In the genomic region with DNA sequence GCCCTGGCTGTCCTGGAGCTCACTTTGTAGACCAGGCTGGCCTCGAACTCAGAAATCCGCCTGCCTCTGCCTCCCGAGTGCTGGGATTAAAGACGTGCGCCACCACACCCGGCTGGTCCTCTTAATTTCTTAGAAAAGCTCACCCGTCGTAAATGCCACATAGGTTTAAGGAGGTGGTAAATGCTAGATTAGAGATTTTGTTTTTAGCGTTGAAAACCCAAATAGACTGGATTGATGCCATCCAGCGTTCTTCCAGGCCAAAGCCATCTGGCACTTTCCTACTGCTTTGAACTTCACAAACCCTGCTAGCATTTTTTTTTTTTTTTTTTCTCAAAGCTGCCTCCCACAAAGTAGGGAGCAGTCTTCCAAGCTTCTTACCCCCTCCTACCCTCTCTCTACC, we compare ENCODE assay signal across 8 mouse cellular contexts. TPM values are rescaled to one million over a fixed set of nuclear protein-coding genes. Genes with fewer than 3 reads are reported as not detected.
DNase-seq lines count a peak whose midpoint lies in the region; ATAC-seq and TF ChIP-seq lines count a peak whose summit lies in the region.

No protein-coding gene starts in this region.

- DNase-seq in heart, postnatal 0 days (ENCODE audit: low spot score), result no peak
- no peak for DNase-seq in heart, adult 18-20 months
- DNase-seq in 3T3-L1 (ENCODE audit: low read depth, low spot score), result peak; percentile 6
- peak; percentile 60 for DNase-seq in cerebellum, adult 9-10 months
- DNase-seq in layer of hippocampus, postnatal 36 days, result peak; percentile 7 to 18
- no peak for DNase-seq in thymus, postnatal 10 days (ENCODE audit: low spot score in 2 of 2)
- no peak for DNase-seq in spleen, postnatal 14 days (ENCODE audit: low spot score in 2 of 2)
- DNase-seq in urinary bladder, adult 2 months (ENCODE audit: low spot score), result no peak

- 0 out of 2 replicates have a peak, but pooled peaks cover 4% of the 10 kb centered on the region for H3K4me1 ChIP-seq in heart, postnatal 0 days (ENCODE audit: control insufficient read depth, insufficient read depth)

- no peak overlapping the region for H3K4me3 ChIP-seq in heart, postnatal 0 days (ENCODE audit: low read depth, low read length)

- no peak for ATAC-seq in heart, postnatal 0 days (ENCODE audit: insufficient read depth, low read depth)

- H3K9ac ChIP-seq in heart, postnatal 0 days (replicated peaks; ENCODE audit: low read depth, low read length), result no peak overlapping the region

- H3K36me3 ChIP-seq in heart, postnatal 0 days (replicated peaks; ENCODE audit: control insufficient read depth, insufficient read depth, low read length), result peaks cover 28% of the 10 kb centered on the region

- H3K27me3 ChIP-seq in heart, postnatal 0 days (ENCODE audit: control insufficient read depth, insufficient read depth, low read length), result no peaks in the 10 kb centered on the region

- WGBS in heart, postnatal 0 days, result 81% methylated on average over 9 of the region's 10 CpGs

- TF ChIP-seq CTCF in heart, postnatal 0 days (IDR thresholded peaks at IDR 0.05; ENCODE audit: low read depth), result no peak

- no peak for TF ChIP-seq EP300 in heart, postnatal 0 days (IDR thresholded peaks at IDR 0.05; ENCODE audit: low read depth)

- H3K27ac ChIP-seq in heart, postnatal 0 days (ENCODE audit: low read depth), result no peak overlapping the region

- H3K9me3 ChIP-seq in heart, postnatal 0 days (replicated peaks; ENCODE audit: control insufficient read depth, low read length), result no peaks in the 10 kb centered on the region

- peak overlapping the region; percentile 84; the same call in 1 of the 2 replicates for H3K4me2 ChIP-seq in heart, postnatal 0 days (ENCODE audit: low read depth, low read length)

RNA-seq across cellular contexts. Expression of gene Glrx2, which starts 24.4 kb away (rescaled TPM):
- 5.8 and 9.8 TPM in 2 replicates for total RNA-seq in heart, postnatal 0 days (2014; rRNA removed; ENCODE audit: low replicate concordance)
- 123 and 128 TPM in 2 replicates for polyA plus RNA-seq in heart, postnatal 0 days (2015; fragmentation: Nextera tagmentation; extraction: Ambion mirVana)
- total RNA-seq in heart, adult 18-20 months (2021), result 10 to 100 TPM; 77.6 to 77.8 TPM
- 100 to 1,000 TPM; 110 to 116 TPM for total RNA-seq in layer of hippocampus, postnatal 36 days (2021)
- 48.5 and 52.5 TPM in 2 replicates for polyA plus RNA-seq in urinary bladder, adult 2 months (2012; rRNA removed)

RNA-seq across cellular contexts. Expression of gene Trove2, which starts 36.3 kb away (rescaled TPM):
- 13.1 and 14.9 TPM in 2 replicates for total RNA-seq in heart, postnatal 0 days (2014; rRNA removed; ENCODE audit: low replicate concordance)
- 7.5 and 8.6 TPM in 2 replicates for polyA plus RNA-seq in heart, postnatal 0 days (2015; fragmentation: Nextera tagmentation; extraction: Ambion mirVana)
- total RNA-seq in heart, adult 18-20 months (2021), result 1 to 10 TPM; 8.9 to 9.1 TPM
- 10 to 100 TPM; 32.0 to 32.4 TPM for total RNA-seq in layer of hippocampus, postnatal 36 days (2021)
- polyA plus RNA-seq in urinary bladder, adult 2 months (2012; rRNA removed), result 7.7 and 10.3 TPM in 2 replicates

RNA-seq across cellular contexts. Expression of gene Uchl5, which starts 36.5 kb away (rescaled TPM):
- total RNA-seq in heart, postnatal 0 days (2014; rRNA removed; ENCODE audit: low replicate concordance), result 5.8 and 7.2 TPM in 2 replicates
- 46.4 and 49.3 TPM in 2 replicates for polyA plus RNA-seq in heart, postnatal 0 days (2015; fragmentation: Nextera tagmentation; extraction: Ambion mirVana)
- 10 to 100 TPM; 16.3 to 21.1 TPM for total RNA-seq in heart, adult 18-20 months (2021)
- total RNA-seq in layer of hippocampus, postnatal 36 days (2021), result 10 to 100 TPM; 33.8 to 39.5 TPM
- polyA plus RNA-seq in urinary bladder, adult 2 months (2012; rRNA removed), result 17.1 and 18.4 TPM in 2 replicates

RNA-seq across cellular contexts. Expression of gene Cdc73, which starts 37.9 kb away (rescaled TPM):
- 4.3 and 9.9 TPM in 2 replicates for total RNA-seq in heart, postnatal 0 days (2014; rRNA removed; ENCODE audit: low replicate concordance)
- 9.9 and 10.7 TPM in 2 replicates for polyA plus RNA-seq in heart, postnatal 0 days (2015; fragmentation: Nextera tagmentation; extraction: Ambion mirVana)
- 10 to 100 TPM; 54.2 to 54.9 TPM for total RNA-seq in heart, adult 18-20 months (2021)
- 10 to 100 TPM; 74.8 to 80.2 TPM for total RNA-seq in layer of hippocampus, postnatal 36 days (2021)
- polyA plus RNA-seq in urinary bladder, adult 2 months (2012; rRNA removed), result 18.5 and 19.4 TPM in 2 replicates

Comparison
In these comparisons a context has a peak if more than half of its experiments do, and no peak if none do; other contexts are left out.
1. DNase-seq: peak in 3T3-L1 (single experiment), cerebellum, adult 9-10 months (single experiment) and layer of hippocampus, postnatal 36 days (2 of 2); none in heart, postnatal 0 days (single experiment), heart, adult 18-20 months (0 of 2), thymus, postnatal 10 days (0 of 2), spleen, postnatal 14 days (0 of 2) and urinary bladder, adult 2 months (single experiment).